Mouse (Mus musculus): ENCODE data around the gene Gm4858. TPM values are rescaled to one million over a fixed set of nuclear protein-coding genes. Genes with fewer than 3 reads are reported as not detected.
A peak's percentile ranks its signal among the peaks of the same experiment; 100 is the strongest.
"Not testable (repeated sequence)": the region's sequence is repeated elsewhere in the genome, so short reads cannot be mapped to it uniquely, and the experiment has no call there.

Gene Gm4858
- total RNA-seq (2015) (not detected in 2 replicates), total RNA-seq (2017) (not detected in 2 replicates)

- not testable (repeated sequence) for ATAC-seq (replicated peaks; ENCODE audit: poor library complexity)
Observed at GRCm38 (mm10) chr3:93068523-93068922, at the start of gene Gm4858. Gm4858 (plus strand) TSS chr3:93068823.

- no peak for ATAC-seq (replicated peaks; ENCODE audit: poor library complexity)
Observed at GRCm38 (mm10) chr3:93018960-93019359, 49.7 kb upstream of the Gm4858 start, which contains the start of gene Lce1m. Lce1m (minus strand) TSS chr3:93019060.

- ATAC-seq (replicated peaks; ENCODE audit: poor library complexity), result no peak
Observed at GRCm38 (mm10) chr3:93021171-93021570, 47.5 kb upstream of the Gm4858 start.

GRCm38 (mm10) chr3:93023411-93024184 lies 45.0 kb upstream of the Gm4858 start:
- no peak for ATAC-seq (replicated peaks; ENCODE audit: poor library complexity)

GRCm38 (mm10) chr3:93025486-93025885 lies 43.1 kb upstream of the Gm4858 start:
- ATAC-seq (replicated peaks; ENCODE audit: poor library complexity), result no peak

- ATAC-seq (replicated peaks; ENCODE audit: poor library complexity), result peak; percentile 78
Observed at GRCm38 (mm10) chr3:93031450-93031849, 37.2 kb upstream of the Gm4858 start.

GRCm38 (mm10) chr3:93050182-93050581 lies 18.4 kb upstream of the Gm4858 start:
- ATAC-seq (replicated peaks; ENCODE audit: poor library complexity), result no peak

GRCm38 (mm10) chr3:93052826-93053474 lies 15.7 kb upstream of the Gm4858 start:
- no peak for ATAC-seq (replicated peaks; ENCODE audit: poor library complexity)

- ATAC-seq (replicated peaks; ENCODE audit: poor library complexity), result no peak
Observed at GRCm38 (mm10) chr3:93086631-93087030, 18.0 kb downstream of the Gm4858 start.

- ATAC-seq (replicated peaks; ENCODE audit: poor library complexity), result peak; percentile 57
Observed at GRCm38 (mm10) chr3:93093581-93093980, 25.0 kb downstream of the Gm4858 start.

- no peak for ATAC-seq (replicated peaks; ENCODE audit: poor library complexity)
Observed at GRCm38 (mm10) chr3:93096447-93096846, 27.8 kb downstream of the Gm4858 start.

- peak; percentile 74 for ATAC-seq (replicated peaks; ENCODE audit: poor library complexity)
Observed at GRCm38 (mm10) chr3:93111668-93112067, 43.0 kb downstream of the Gm4858 start.

GRCm38 (mm10) chr3:93114481-93114880 lies 45.9 kb downstream of the Gm4858 start:
- ATAC-seq (replicated peaks; ENCODE audit: poor library complexity), result peak; percentile 77

GRCm38 (mm10) chr3:93119101-93119500 lies 50.5 kb downstream of the Gm4858 start:
- ATAC-seq (replicated peaks; ENCODE audit: poor library complexity), result no peak; the same call in 1 of the 2 replicates

Other genes starting within 250 kb of the Gm4858 start
- not detected in 2 replicates for gene Kprp, start 241.6 kb upstream of the Gm4858 start, total RNA-seq (2015)
- not detected in 2 replicates for gene Kprp, start 241.6 kb upstream of the Gm4858 start, total RNA-seq (2017)
- not detected in 2 replicates for gene Lce1l, start 217.5 kb upstream of the Gm4858 start, total RNA-seq (2015)
- gene Lce1l, start 217.5 kb upstream of the Gm4858 start, total RNA-seq (2017), result not detected in 2 replicates
- gene 2310050C09Rik, start 198.6 kb upstream of the Gm4858 start, total RNA-seq (2015), result not detected in 2 replicates
- not detected in 2 replicates for gene 2310050C09Rik, start 198.6 kb upstream of the Gm4858 start, total RNA-seq (2017)
- not detected in 2 replicates for gene Lce3a, start 142.6 kb upstream of the Gm4858 start, total RNA-seq (2015)
- gene Lce3a, start 142.6 kb upstream of the Gm4858 start, total RNA-seq (2017), result not detected in 2 replicates
- gene Lce3b, start 135.8 kb upstream of the Gm4858 start, total RNA-seq (2015), result not detected in 2 replicates
- not detected in 2 replicates for gene Lce3b, start 135.8 kb upstream of the Gm4858 start, total RNA-seq (2017)
- gene Lce3c, start 124.3 kb upstream of the Gm4858 start, total RNA-seq (2015), result not detected in 2 replicates
- not detected in 2 replicates for gene Lce3c, start 124.3 kb upstream of the Gm4858 start, total RNA-seq (2017)
- not detected in 2 replicates for gene Lce3d, start 111.4 kb upstream of the Gm4858 start, total RNA-seq (2015)
- not detected in 2 replicates for gene Lce3d, start 111.4 kb upstream of the Gm4858 start, total RNA-seq (2017)
- not detected in 2 replicates for gene Lce3e, start 101.8 kb upstream of the Gm4858 start, total RNA-seq (2015)
- not detected in 2 replicates for gene Lce3e, start 101.8 kb upstream of the Gm4858 start, total RNA-seq (2017)
- not detected in 2 replicates for gene Lce3f, start 76.6 kb upstream of the Gm4858 start, total RNA-seq (2015)
- gene Lce3f, start 76.6 kb upstream of the Gm4858 start, total RNA-seq (2017), result not detected in 2 replicates
- not detected in 2 replicates for gene Crct1, start 53.1 kb upstream of the Gm4858 start, total RNA-seq (2015)
- not detected in 2 replicates for gene Crct1, start 53.1 kb upstream of the Gm4858 start, total RNA-seq (2017)
- gene Lce1m, start 49.8 kb upstream of the Gm4858 start, total RNA-seq (2015), result not detected in 2 replicates
- not detected in 2 replicates for gene Lce1m, start 49.8 kb upstream of the Gm4858 start, total RNA-seq (2017)
- not detected in 2 replicates for gene Crnn, start 76.0 kb downstream of the Gm4858 start, total RNA-seq (2015)
- gene Crnn, start 76.0 kb downstream of the Gm4858 start, total RNA-seq (2017), result not detected in 2 replicates
- not detected in 2 replicates for gene Flg2, start 128.5 kb downstream of the Gm4858 start, total RNA-seq (2015)
- not detected in 2 replicates for gene Flg2, start 128.5 kb downstream of the Gm4858 start, total RNA-seq (2017)
- gene Flg, start 204.7 kb downstream of the Gm4858 start, total RNA-seq (2015), result not detected in 2 replicates
- gene Flg, start 204.7 kb downstream of the Gm4858 start, total RNA-seq (2017), result not detected in 2 replicates